Mouse (Mus musculus): ENCODE data around the gene Pip5k1c.

- TF ChIP-seq HCFC1 (IDR thresholded peaks at IDR 0.05; ENCODE audit: borderline replicate concordance, insufficient read depth, low read length) (peak; percentile 88), ZC3H11A (IDR thresholded peaks at IDR 0.05; ENCODE audit: borderline replicate concordance, low read depth, low read length) (no peak)
These were observed 28.0 kb downstream of the Pip5k1c start, which contains the start of gene Cactin for GRCm38 (mm10) chr10:81320550-81321347.
